Mouse (Mus musculus) heart, adult 2 months (tissue): ENCODE measurements at regions not wholly inside any gene's neighbourhood (a gene's known extent, or its start where the extent isn't known, plus 50 kb on each side); places are given as distances from the start of the nearest gene placed in this dataset.

Experiments used
- DNase-seq, 2 experiments: peaks; one replicate each; pipeline ENCODE4 v3.0.0; 2021
- H3K27ac ChIP-seq: fragments of 200-600 bp; 2 replicates; pipeline ENCODE4 v1.8.1; 2022
- H3K27me3 ChIP-seq: fragments of 200-500 bp; 2 replicates; pipeline ENCODE4 v1.6.1; 2012; ENCODE audit warnings: mild to moderate bottlenecking, low read length, inconsistent platforms, mixed read lengths; ENCODE audit not compliant: control insufficient read depth, insufficient read depth
- H3K36me3 ChIP-seq: fragments of 200-500 bp; 2 replicates; pipeline ENCODE4 v1.6.1; 2012; ENCODE audit warnings: low read length, inconsistent platforms; ENCODE audit not compliant: control insufficient read depth, insufficient read depth
- H3K4me1 ChIP-seq: fragments of 200-500 bp; 2 replicates; pipeline ENCODE4 v1.6.1; 2011; ENCODE audit warnings: low read length; ENCODE audit not compliant: control insufficient read depth, insufficient read depth
- H3K4me3 ChIP-seq: fragments of 200-600 bp; 2 replicates; pipeline ENCODE4 v1.8.1; 2022
- H3K79me2 ChIP-seq: fragments of 200-500 bp; replicated peaks from 2 replicates; pipeline ENCODE4 v1.6.1; 2012; ENCODE audit warnings: mild to moderate bottlenecking, inconsistent platforms, low read length, moderate library complexity, mixed read lengths; ENCODE audit not compliant: control insufficient read depth, insufficient read depth
- H3K9ac ChIP-seq: fragments of 200-500 bp; 2 replicates; pipeline ENCODE4 v1.6.1; 2012; ENCODE audit warnings: low read depth, mild to moderate bottlenecking, control low read depth, inconsistent platforms, low read length, mixed read lengths
- CTCF ChIP-seq: fragments of 200-600 bp; IDR thresholded peaks from 2 replicates; pipeline ENCODE4 v1.8.1; 2022; ENCODE audit warnings: antibody characterized with exemption, mild to moderate bottlenecking, moderate library complexity
- EP300 ChIP-seq: fragments of 200-500 bp; IDR thresholded peaks from 2 replicates; pipeline ENCODE4 v1.6.1; 2011; ENCODE audit warnings: low read depth, low read length, control low read depth; ENCODE audit not compliant: insufficient read depth
- POLR2A ChIP-seq: fragments of 200-500 bp; IDR thresholded peaks from 2 replicates; pipeline ENCODE4 v1.6.1; 2011; ENCODE audit warnings: mild to moderate bottlenecking, low read depth, low read length, control low read depth; ENCODE audit not compliant: insufficient read depth
- WGBS: fragments of 180-500 bp; shearing (Covaris S2); methylation state at CpG from one replicate; pipeline ENCODE4 v1.1.7; 2018; 5-methylcytosine and 5-hydroxymethylcytosine counted together
- intact Hi-C: fragments of 180-260 bp; cut with DNase I; formaldehyde crosslinking; loops from one replicate; pipeline ENCODE4 v1.15.1; 2025

GRCm38 (mm10) chr3:104318911-104319310, 98.7 kb upstream of the Magi3 start:
- Histone ChIP-seq H3K4me3 (peak overlapping the region; percentile 22; the same call in 1 of the 2 replicates), H3K79me2 (no peaks in the 10 kb centered on the region), H3K27ac (peak overlapping the region; percentile 71), H3K9ac (no peak overlapping the region), H3K27me3 (no peaks in the 10 kb centered on the region), H3K4me1 (peaks cover 8% of the 10 kb centered on the region), H3K36me3 (peaks cover 4% of the 10 kb centered on the region; the same call in 1 of the 2 replicates)
- intact Hi-C loops = loop anchor here (1.0 to 5.0 kb wide), 2 partner anchors 101 to 123 kb away; no protein-coding TSS in a partner anchor
- peak; percentile 65 to 86 for DNase-seq
- TF ChIP-seq CTCF (no peak), EP300 (peak; percentile 80), POLR2A (peak; percentile 29; the same call in 1 of the 2 replicates)
- 15% methylated on average over 8 of the region's 8 CpGs for WGBS

GRCm38 (mm10) chr3:104317528-104317927, 97.4 kb upstream of the Magi3 start:
- no peaks in the 10 kb centered on the region for H3K27me3 ChIP-seq
- no peak overlapping the region for H3K9ac ChIP-seq
- H3K79me2 ChIP-seq = no peaks in the 10 kb centered on the region
- WGBS = 48% methylated on average over 4 of the region's 4 CpGs
- DNase-seq = no peak
- no peak overlapping the region for H3K4me3 ChIP-seq
- intact Hi-C loops = loop anchor here (5.0 kb wide), 1 partner anchor 125 kb away; no protein-coding TSS in a partner anchor
- TF ChIP-seq EP300 (no peak), CTCF (no peak), POLR2A (no peak)
- H3K4me1 ChIP-seq = peaks cover 8% of the 10 kb centered on the region
- H3K36me3 ChIP-seq = peaks cover 4% of the 10 kb centered on the region; the same call in 1 of the 2 replicates
- no peak overlapping the region for H3K27ac ChIP-seq

DNA sequence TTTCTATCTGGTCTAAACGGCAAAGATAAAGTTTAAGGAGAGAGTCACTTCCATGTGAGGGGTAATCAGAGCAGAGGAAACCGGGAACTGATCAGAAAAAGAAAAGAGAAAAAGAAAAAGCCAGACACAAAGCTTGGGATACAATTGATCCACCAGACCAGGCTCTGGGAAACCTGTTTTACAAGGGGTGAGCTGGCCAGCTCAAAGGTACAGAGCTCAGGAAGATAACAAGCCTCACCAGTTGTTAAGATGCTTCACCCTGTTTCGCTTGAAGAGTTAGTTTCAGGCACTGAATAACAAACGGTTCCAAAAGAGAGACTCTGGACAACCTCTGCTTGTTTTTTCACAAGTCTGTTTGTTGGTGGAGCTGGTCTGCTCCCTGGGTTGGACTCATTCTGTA, 92.9 kb upstream of the Magi3 start:
- Histone ChIP-seq H3K4me3 (no peak overlapping the region), H3K36me3 (no peaks in the 10 kb centered on the region), H3K9ac (no peak overlapping the region), H3K27ac (no peak overlapping the region), H3K79me2 (no peaks in the 10 kb centered on the region), H3K27me3 (no peaks in the 10 kb centered on the region), H3K4me1 (peaks cover 6% of the 10 kb centered on the region)
- intact Hi-C loops = no loop called here
- no peak for TF ChIP-seq POLR2A
- TF ChIP-seq CTCF = no peak
- no peak for TF ChIP-seq EP300
- DNase-seq = no peak
- WGBS = 63% methylated on average over 4 of the region's 4 CpGs

- DNase-seq = no peak
- 97% methylated on average over 1 of the region's 1 CpGs for WGBS
- TF ChIP-seq CTCF (no peak), EP300 (no peak), POLR2A (no peak)
Observed at GRCm38 (mm10) chr3:104306961-104307360, 86.8 kb upstream of the Magi3 start.

DNA sequence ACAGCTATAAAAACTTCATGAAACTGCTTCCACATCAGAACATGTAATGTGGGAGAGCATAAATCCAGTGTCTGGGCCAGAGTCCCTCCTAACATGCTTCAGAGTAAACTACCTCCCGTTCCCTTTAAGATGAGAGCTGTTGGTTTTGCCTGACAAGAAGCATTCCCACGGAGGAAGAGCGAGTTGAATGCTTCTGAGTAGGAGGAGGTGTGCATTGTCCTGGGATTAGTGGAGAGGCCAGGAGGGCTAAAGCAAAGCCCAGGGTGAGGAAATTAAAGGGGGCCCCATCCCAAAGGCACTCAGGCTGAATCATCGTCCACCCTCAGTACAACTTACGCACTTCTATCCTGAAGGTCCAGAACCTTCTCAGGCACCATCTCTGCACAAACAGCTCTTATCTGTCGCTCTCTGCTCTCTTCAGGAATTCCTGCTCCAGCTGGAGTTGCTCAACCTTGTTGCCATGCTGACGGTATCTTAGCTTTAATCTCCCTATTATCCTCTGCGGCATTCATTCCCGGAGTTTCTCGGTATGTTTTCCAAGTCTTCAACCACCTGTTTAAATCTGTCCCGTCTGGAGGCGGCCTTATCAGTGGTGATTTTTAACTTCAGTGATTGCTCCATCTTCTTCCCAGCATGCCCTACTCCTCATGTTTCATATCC, 85.9 kb upstream of the Magi3 start:
- no peak for DNase-seq
- Histone ChIP-seq H3K79me2 (no peaks in the 10 kb centered on the region), H3K27me3 (no peaks in the 10 kb centered on the region), H3K4me3 (no peak overlapping the region), H3K27ac (no peak overlapping the region), H3K4me1 (no peaks in the 10 kb centered on the region; the same call in 1 of the 2 replicates), H3K9ac (no peak overlapping the region), H3K36me3 (no peaks in the 10 kb centered on the region)
- intact Hi-C loops = no loop called here
- 40% methylated on average over 12 of the region's 12 CpGs for WGBS
- TF ChIP-seq CTCF (no peak), EP300 (no peak), POLR2A (no peak)

More at GRCm38 (mm10) chr3:104306961-104307360, 86.8 kb upstream of the Magi3 start:
- intact Hi-C loops = no loop called here
- Histone ChIP-seq H3K79me2 (no peaks in the 10 kb centered on the region), H3K27ac (no peak overlapping the region), H3K9ac (no peak overlapping the region), H3K4me1 (no peaks in the 10 kb centered on the region; the same call in 1 of the 2 replicates), H3K36me3 (no peaks in the 10 kb centered on the region), H3K4me3 (no peak overlapping the region), H3K27me3 (no peaks in the 10 kb centered on the region)

DNA sequence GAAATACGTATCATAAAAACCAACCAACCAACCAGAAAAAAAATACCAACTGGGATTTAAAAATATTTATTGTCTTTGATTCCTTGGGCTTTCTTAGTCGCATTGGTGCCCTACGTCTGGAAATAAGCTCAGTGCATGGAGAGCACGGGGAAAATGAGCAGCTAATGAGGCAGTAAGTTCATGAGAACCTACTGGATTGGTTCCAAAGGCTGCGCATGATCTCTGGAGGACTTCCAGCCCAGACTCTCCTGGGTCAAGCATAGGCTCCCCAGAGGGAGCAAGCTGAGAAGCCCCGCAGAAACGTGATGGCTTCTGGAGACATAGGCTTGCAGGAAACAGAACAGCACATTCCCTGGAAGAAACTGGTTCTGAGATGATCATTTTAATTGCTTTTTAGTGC, 83.4 kb upstream of the Magi3 start:
- H3K27ac ChIP-seq = no peak overlapping the region
- TF ChIP-seq POLR2A (no peak), CTCF (no peak)
- H3K9ac ChIP-seq = no peak overlapping the region
- no peak overlapping the region for H3K4me3 ChIP-seq
- no peaks in the 10 kb centered on the region for H3K27me3 ChIP-seq
- peak; percentile 56 to 60 for DNase-seq
- H3K36me3 ChIP-seq = no peaks in the 10 kb centered on the region
- WGBS = 50% methylated on average over 7 of the region's 7 CpGs
- intact Hi-C loops = no loop called here
- H3K4me1 ChIP-seq = peaks cover 2% of the 10 kb centered on the region; the same call in 1 of the 2 replicates
- no peaks in the 10 kb centered on the region for H3K79me2 ChIP-seq
